Mouse (Mus musculus): ENCODE data around the gene Zranb3.

Gene Zranb3

DNA sequence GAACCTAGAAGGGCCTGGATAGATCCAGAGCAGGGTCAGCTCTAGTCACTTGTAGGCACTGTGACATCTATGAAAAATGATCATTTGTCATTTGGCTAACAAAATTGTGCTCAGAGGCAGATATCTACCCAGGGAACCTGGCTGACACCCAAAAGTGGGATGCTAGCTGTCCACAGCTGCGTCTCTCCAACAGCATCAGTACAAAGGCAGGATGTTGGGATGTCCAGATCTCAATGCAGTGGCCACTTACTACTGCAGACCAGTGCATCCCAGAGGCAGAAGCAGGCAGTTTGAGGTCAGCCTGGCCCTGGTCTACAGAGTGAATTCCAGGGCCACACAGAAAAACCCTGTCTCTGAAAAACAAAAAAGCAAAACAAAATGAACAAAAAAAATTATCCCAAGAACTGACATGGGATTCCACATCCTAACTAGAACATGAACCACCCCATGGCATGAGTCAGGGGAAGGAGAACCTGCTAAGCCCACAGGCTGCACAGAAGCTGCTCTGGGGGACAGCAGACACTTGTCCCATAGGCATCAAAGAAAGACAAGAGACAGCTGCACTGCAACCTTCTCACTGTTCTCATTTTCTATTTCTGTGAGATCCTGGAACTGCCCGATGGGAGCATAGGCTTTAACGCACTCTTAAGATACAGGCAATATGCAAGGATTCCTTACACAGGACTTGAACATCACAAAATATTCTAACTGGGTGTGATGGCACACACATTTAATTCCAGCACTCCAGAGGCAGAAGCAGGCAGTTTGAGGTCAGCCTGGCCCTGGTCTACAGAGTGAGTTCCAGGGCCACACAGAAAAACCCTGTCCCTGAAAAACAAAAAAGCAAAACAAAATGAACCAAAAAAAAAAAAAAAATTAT is 156.9 kb downstream of the Zranb3 start:
- no peak for DNase-seq (ENCODE audit: extremely low read depth, low read depth)

DNA sequence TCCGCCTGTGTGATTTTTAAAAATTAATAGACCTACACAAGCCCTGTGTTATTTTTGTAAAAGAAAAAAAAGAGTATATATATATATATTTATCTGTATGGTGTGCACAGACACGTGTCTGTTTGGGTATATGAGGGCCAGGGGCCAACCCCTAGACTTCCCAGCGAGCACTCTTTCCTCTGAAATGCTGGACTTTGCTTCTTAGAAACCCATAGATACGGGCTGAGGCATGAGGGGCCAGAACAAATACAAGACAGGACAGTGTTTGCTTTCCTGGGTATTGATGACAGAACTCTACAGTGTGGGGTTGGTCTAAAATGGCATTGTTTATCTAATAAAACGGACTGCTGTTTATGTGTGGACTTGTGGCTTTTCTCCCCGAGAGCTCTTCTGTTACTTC is 159.3 kb downstream of the Zranb3 start:
- DNase-seq (ENCODE audit: extremely low read depth, low read depth) = no peak

DNA sequence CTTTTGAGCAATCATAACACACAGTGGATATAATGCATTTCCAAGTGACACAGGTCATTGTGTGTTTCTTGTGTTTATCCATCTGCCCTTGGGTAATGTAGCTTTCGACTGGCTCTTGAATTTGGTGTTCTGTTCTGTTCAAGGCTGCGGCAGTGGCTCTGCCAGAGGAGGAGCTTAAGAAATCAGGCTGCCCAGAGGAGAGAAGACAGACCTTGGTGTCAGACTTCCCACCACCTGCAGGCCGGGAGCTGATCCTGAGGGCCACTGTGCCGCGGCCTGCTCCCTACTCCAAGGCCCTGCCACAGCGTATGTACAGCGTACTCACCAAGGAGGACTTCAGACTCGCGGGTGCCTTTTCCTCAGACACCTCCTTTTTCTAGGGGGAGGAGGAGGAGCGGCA is 160.6 kb downstream of the Zranb3 start:
- no peak for DNase-seq (ENCODE audit: extremely low read depth, low read depth)

DNA sequence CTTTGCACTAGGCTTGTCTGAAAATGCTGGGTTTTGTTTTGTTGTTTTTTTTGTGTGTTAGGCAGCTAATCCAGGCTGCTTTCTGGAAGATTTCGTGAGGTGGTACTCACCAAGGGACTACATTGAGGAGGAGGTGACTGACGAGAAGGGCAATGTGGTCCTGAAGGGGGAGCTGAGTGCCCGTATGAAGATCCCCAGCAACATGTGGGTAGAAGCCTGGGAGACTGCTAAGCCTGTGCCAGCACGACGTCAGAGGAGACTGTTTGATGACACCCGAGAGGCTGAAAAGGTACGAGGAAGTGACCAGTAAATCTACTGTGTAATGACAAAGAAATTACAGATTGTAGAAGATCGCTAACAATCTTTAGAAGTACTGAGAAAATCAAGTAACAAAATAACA is 165.6 kb downstream of the Zranb3 start:
- DNase-seq (ENCODE audit: extremely low read depth, low read depth) = no peak

DNA sequence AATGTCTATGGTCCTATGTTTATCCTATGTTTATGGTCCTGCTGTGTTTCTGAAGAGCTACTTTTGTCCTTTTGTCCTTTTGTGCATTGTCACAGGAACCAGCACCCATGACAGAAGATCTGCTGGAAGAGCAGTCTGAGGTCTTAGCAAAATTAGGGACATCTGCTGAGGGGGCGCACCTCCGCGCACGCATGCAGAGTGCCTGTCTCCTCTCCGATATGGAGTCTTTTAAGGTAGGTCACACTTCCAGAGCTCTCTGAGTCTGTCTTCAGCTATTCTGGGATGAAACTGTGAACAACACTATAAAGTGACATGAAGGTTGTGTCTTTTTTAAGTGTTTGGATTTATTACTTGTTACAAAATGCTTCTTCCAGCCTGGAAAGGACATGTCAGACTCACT is 168.5 kb downstream of the Zranb3 start:
- no peak for DNase-seq (ENCODE audit: extremely low read depth, low read depth)

DNA sequence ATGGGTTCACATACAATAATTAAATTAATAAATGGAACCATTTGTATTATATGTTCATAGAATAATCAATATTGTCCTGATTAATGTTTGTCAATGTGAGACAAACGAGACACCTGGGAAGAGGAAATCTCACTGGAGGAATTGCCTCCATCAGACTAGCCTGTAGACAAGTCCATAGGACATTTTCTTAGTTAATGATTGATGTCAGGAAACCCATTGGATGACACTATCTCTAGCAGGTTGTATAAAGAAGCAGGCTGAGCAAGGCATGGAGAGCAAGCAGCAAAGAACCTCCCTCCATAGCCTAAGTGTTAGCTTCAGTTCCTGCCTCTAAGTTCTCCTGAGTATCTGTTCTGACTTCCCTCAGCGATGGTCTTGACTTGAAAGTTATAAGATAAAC is 169.4 kb downstream of the Zranb3 start:
- no peak for DNase-seq (ENCODE audit: extremely low read depth, low read depth)

DNA sequence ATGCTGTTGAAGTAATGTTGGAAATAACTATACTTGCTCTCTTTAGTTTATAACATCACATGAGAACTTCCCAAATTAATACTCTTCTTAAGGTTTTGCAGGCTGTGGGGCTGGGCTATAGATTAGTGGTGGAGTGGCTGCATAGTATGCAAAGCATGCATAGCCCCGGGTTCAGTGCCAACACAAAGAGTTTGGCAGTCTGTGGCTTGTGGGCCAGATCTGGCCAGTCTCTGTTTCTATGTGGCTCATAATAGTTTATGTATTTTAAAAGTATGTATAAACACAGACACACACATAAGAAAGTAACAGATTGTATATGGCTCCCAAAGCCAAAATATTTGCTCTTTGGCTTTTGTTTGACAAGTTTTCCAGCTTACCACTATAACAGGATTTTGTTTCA is 187.0 kb downstream of the Zranb3 start:
- no peak for DNase-seq (ENCODE audit: extremely low read depth, low read depth)

DNA sequence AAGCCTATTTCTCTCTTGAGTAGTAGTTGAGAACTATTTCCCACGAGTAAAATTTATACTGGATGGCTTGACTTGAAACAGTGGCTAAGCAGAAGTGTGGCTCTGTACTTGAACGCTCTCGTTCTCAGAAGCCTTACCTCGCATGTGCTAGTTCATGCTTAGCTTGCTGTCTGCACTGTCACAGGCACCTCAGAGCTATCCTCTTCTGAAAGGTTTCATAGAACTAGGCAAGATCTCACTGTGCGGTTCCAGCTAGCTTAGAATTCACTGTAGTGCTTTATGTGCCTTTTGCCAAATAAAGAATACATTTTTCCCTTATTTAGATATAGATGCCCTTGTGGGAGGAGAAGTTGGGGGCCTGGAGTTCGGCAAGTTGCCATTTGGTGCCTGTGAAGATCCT is 187.5 kb downstream of the Zranb3 start:
- no peak for DNase-seq (ENCODE audit: extremely low read depth, low read depth)

DNA sequence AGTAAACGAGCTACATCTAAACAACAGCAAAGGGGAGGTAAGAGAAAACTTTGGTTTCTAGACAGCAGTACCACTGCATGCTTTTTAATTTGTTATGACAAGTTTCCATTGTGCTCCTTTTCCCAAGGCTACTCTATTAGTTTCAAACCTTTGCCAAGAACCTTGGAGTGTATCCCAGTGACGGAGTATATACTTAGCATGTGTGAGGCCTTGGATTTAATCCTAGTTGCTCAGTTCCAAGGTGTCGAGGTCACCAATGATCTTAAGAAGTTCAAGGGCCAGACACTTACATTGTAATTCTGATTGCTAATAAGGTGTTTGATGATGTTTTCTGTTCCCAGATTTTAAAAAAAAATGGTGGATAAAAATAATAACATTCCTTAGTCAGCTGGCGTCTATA is 189.7 kb downstream of the Zranb3 start:
- DNase-seq (ENCODE audit: extremely low read depth, low read depth) = no peak

DNA sequence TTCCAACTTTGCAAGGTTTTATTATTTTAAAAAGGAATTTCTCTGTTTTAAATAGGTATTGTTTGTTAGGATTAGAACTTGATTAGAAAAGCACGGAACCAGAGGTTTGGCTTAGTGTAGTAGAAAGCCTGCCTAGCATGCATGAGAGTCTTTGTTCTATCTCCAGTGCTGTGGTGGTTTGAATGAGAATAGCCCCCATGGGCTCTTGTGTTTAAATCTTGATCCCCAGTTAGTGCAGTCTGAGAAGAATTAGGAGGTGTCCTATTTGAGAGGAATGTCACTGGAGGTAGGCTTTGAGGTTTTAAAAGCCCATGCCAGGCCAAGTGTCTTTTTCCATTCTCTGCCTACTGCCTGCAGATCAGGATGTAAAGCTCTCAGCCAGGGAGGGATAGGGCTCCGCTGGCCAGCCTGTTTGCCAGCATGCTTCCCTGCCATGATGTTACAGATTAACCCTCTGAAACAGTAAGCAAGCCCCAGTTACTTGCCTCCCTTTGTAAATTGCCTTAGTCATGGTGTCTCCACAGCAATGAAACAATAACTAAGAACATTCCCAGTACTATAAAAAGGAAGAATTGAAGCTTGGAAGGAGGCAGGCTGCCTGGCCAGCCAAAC is 198.0 kb downstream of the Zranb3 start:
- DNase-seq (ENCODE audit: extremely low read depth, low read depth) = no peak
